Mouse (Mus musculus) embryonic fibroblast, embryonic 13.5 days (primary cell): ENCODE results near the gene Ugt1a10.
"Not testable (repeated sequence)": the region's sequence is repeated elsewhere in the genome, so short reads cannot be mapped to it uniquely, and the experiment has no call there.

Experiments
- CTCF ChIP-seq: IDR thresholded peaks from 2 replicates; pipeline ENCODE4 v1.5.1; 2011; ENCODE audit warnings: mild to moderate bottlenecking, control low read depth, low read length, moderate library complexity, borderline replicate concordance; ENCODE audit not compliant: insufficient read depth
- POLR2A ChIP-seq: IDR thresholded peaks from 2 replicates; pipeline ENCODE4 v1.6.1; 2011; ENCODE audit warnings: low read depth, mild to moderate bottlenecking, control low read depth, low read length, moderate library complexity

- not testable (repeated sequence) for TF ChIP-seq POLR2A, CTCF
Observed at GRCm38 (mm10) chr1:88099691-88100090, 44.5 kb downstream of the Ugt1a10 start.
